Mouse (Mus musculus) ES-E14 (cell line): Measurements from ENCODE around the gene Pparg.

Source experiments
- CHD2 ChIP-seq: IDR thresholded peaks from 2 replicates; pipeline ENCODE4 v1.6.1; 2014; ENCODE audit warnings: mild to moderate bottlenecking, low read depth, low read length, inconsistent platforms
- MAFK ChIP-seq: IDR thresholded peaks from 2 replicates; pipeline ENCODE4 v1.6.1; 2014; ENCODE audit warnings: mild to moderate bottlenecking, low read depth, low read length, inconsistent platforms; ENCODE audit not compliant: insufficient read depth
- ZC3H11A ChIP-seq: IDR thresholded peaks from 2 replicates; pipeline ENCODE4 v1.6.1; 2012; ENCODE audit warnings: low read depth, mild to moderate bottlenecking, inconsistent platforms, low read length, borderline replicate concordance
- ZNF384 ChIP-seq: IDR thresholded peaks from 2 replicates; pipeline ENCODE4 v1.6.1; 2012; ENCODE audit warnings: low read depth, low read length, inconsistent platforms

GRCm38 (mm10) chr6:115480322-115481017 lies 119.7 kb downstream of the Pparg start:
- TF ChIP-seq ZC3H11A = no peak
- TF ChIP-seq CHD2 = no peak
- TF ChIP-seq ZNF384 = no peak
- peak; percentile 53; the same call in 1 of the 2 replicates for TF ChIP-seq MAFK
